8 mouse cellular contexts compared by ENCODE assay signal in the genomic region with DNA sequence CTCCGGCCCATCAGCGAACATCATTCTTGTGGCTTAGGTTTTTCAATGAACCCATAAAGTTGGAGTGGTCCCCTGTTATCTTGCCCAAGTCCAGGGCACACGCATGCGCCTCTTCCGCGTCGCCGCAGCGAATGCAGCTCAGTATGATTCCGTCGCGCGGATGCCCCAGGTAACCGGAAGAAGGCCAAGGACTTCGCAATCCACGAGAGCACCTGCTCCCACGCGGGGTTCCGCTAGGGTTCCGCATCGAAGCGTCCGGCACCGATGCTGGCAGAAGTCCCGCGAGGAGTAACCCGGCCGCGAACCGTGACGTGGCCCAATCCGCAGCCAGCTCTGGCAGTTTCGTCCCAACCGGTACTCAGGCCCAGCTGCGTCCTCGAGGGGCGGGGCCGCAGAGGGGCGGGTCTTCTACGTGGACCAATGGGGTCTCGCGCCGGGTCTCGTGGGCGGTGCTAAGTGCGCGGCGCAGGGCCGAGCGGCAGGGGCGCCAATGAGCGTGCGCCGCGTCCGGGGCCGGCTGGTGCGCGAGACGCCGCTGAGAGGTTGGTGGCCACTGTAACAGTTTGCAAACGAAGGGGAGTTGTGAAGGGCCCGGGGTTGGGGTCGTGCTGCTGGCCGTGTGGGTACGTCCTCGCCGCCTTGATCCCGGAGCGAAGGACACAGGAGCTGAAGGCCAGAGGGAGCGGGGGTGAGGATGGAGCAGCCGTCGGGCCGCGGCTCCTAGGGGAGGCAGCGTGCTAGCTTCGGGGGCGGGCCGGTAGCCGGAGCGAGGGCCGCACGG. TPM values are rescaled to one million over a fixed set of nuclear protein-coding genes. Genes with fewer than 3 reads are reported as not detected.
A peak's percentile ranks its signal among the peaks of the same experiment; 100 is the strongest.
DNase-seq lines count a peak whose midpoint lies in the region; ATAC-seq lines count a peak whose summit lies in the region.

A gene (plus strand): TSS at position 437 of the 781 bp plus-strand sequence.

- peak within 1 kb of the TSS; percentile 93 for H3K9ac ChIP-seq in hindbrain, embryonic 16.5 days (ENCODE audit: low read depth, low read length)

- H3K27me3 ChIP-seq in hindbrain, embryonic 16.5 days (replicated peaks; ENCODE audit: control insufficient read depth, insufficient read depth, low read length) = no peaks in the 10 kb centered on the region

- ATAC-seq in hindbrain, embryonic 16.5 days = peak; percentile 99

- peaks cover 25% of the 10 kb centered on the region for H3K36me3 ChIP-seq in hindbrain, embryonic 16.5 days (ENCODE audit: control insufficient read depth, insufficient read depth, low read length)
- H3K36me3 ChIP-seq in macrophage (ENCODE audit: inconsistent target) = peaks cover 30% of the 10 kb centered on the region

- peak; percentile 93 for DNase-seq in WW6 (ENCODE audit: low read depth, low spot score)
- DNase-seq in cerebellum, postnatal 4 days (ENCODE audit: low spot score in 2 of 2) = peak; percentile 99 to 100
- peak; percentile 99 for DNase-seq in gastrocnemius, adult 18-20 months (ENCODE audit: low spot score)
- DNase-seq in left cerebral cortex, adult 18-20 months (ENCODE audit: low spot score in 2 of 2) = peak; percentile 98 to 99
- DNase-seq in right cerebral cortex, adult 18-20 months = peak; percentile 99
- peak; percentile 96 for DNase-seq in urinary bladder, postnatal 10 days (ENCODE audit: low spot score)

- under 1% methylated on average over 78 of the region's 83 CpGs for WGBS in hindbrain, embryonic 16.5 days
- WGBS in macrophage (ENCODE audit: missing documents) = under 1% methylated on average over 82 of the region's 83 CpGs

- peaks cover 33% of the 10 kb centered on the region for H3K79me2 ChIP-seq in macrophage (ENCODE audit: inconsistent target)

- H3K27ac ChIP-seq in hindbrain, embryonic 16.5 days (ENCODE audit: low read depth, low read length) = peak within 1 kb of the TSS; percentile 86
- peak within 1 kb of the TSS; percentile 52 for H3K27ac ChIP-seq in macrophage

- peak within 1 kb of the TSS; percentile 71 for H3K4me2 ChIP-seq in hindbrain, embryonic 16.5 days (ENCODE audit: low read length)

- no peaks in the 10 kb centered on the region for H3K9me3 ChIP-seq in hindbrain, embryonic 16.5 days (ENCODE audit: control insufficient read depth, low read length)

- H3K4me3 ChIP-seq in hindbrain, embryonic 16.5 days (ENCODE audit: low read length) = peak within 1 kb of the TSS; percentile 88
- H3K4me3 ChIP-seq in macrophage (ENCODE audit: inconsistent target) = peak within 1 kb of the TSS; percentile 82

- peaks cover 13% of the 10 kb centered on the region for H3K4me1 ChIP-seq in hindbrain, embryonic 16.5 days (ENCODE audit: control insufficient read depth, insufficient read depth, low read depth, low read length)

RNA-seq across cellular contexts. Expression of the gene that starts here (rescaled TPM):
- 10 to 100 TPM; 23.0 to 25.0 TPM for total RNA-seq in gastrocnemius, adult 18-20 months (2021)
- polyA plus RNA-seq in hindbrain, embryonic 16.5 days (2015; fragmentation: Nextera tagmentation; extraction: Ambion mirVana) = 25.3 and 29.0 TPM in 2 replicates
- 100 to 1,000 TPM; 137 to 138 TPM for total RNA-seq in left cerebral cortex, adult 18-20 months (2021)
- total RNA-seq in macrophage (2018; cell fraction: chromatin; rRNA removed) = 10 to 100 TPM; 14.7 to 82.3 (median 36.8) TPM
- 10 to 100 TPM; 39.2 to 89.3 (median 68.6) TPM for total RNA-seq in macrophage (2018; cell fraction: cytosol; rRNA removed)
- total RNA-seq in macrophage (2018; cell fraction: nucleus; rRNA removed) = 100 to 1,000 TPM in 19 of 26 experiments, 10 to 100 TPM in 7; 31.0 to 215 (median 113) TPM
- polyA plus RNA-seq in macrophage (2018) = 49.0 to 86.2 TPM (median 57.6 TPM) in 3 replicates

Comparison
In these comparisons a context has a peak if more than half of its experiments do, and no peak if none do; other contexts are left out.
1. Peak in every context shown above with its lines: DNase-seq, ATAC-seq, H3K4me3 ChIP-seq and H3K27ac ChIP-seq.
2. RNA of the gene that starts here (total RNA-seq): 137 to 138 TPM in left cerebral cortex, adult 18-20 months; 23.0 to 25.0 TPM in gastrocnemius, adult 18-20 months; every median in the first group is over 4 times any median in the second.